Mouse (Mus musculus): Measurements from ENCODE around the gene Unc119.

The Unc119 gene

GRCm38 (mm10) chr11:78344328-78344889, 1.1 kb downstream of the Unc119 start:
- no peak for DNase-seq (ENCODE audit: low read depth, low spot score)

DNA sequence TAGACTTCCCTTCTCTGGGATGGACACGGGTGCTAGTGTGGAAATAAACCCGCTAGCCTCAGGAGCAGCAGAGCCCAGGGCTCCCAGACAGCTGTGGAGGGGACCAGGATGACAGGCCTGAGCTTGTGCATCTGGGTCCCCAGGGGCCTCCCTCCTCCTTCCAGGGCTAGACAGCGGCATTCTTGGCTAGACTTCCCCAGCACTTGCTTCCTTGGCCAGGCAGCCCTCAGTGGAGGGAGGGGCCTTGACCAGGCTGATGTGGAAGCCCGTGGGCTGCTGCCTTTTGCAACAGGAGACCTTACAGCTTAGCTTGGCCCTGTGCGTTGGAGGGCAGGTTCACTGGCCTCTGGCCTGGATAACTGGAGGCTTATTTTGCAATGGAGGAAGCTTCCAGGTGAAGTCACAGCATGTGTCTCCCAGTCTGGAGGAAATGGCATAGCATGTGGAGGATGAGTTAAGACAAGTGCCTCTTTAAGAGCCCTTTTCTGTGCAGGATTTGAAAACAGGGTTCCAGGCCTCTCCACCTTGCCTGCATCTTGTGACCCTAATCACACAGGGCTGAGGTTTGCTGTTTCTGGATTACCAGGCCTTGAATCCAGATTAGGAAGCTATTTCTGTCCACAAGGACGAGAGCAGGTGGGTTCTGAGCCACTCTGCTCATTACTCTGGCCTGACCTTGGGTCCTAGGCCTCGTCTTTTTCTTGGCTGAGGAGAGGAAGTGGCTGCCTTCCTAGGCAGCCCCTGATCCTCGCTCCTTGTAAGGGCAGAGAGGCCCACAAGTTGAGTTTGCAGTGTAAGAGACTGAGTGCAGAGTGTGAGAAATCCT, 1.8 kb downstream of the Unc119 start:
- peak; percentile 68 for DNase-seq (ENCODE audit: low read depth, low spot score)

DNA sequence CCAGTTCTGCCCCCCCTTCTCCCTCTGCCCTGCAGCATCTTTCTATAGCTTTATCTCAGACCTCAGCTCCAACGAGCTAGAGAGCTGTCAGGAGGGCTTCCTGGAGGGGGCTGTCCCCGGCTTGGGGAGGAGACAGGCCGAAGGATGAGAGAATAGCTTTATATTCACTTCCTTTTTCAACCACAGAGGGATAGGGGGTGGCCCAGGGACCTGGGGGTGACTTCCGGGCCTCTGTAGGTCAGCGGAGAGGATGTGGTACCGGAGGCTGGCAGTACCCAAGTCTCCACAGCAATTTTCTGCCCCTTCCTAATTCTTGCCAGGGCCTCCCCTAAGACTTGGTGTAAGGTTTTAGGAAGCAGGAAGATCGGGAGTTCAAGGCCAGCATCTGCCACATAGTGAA, 2.5 kb downstream of the Unc119 start:
- DNase-seq (ENCODE audit: low read depth, low spot score) = no peak

GRCm38 (mm10) chr11:78346326-78347069, 3.2 kb downstream of the Unc119 start:
- peak; percentile 89 for DNase-seq (ENCODE audit: low read depth, low spot score)

GRCm38 (mm10) chr11:78347070-78347754, 3.9 kb downstream of the Unc119 start:
- DNase-seq (ENCODE audit: low read depth, low spot score) = peak; percentile 83

- no peak for DNase-seq (ENCODE audit: low read depth, low spot score)
These were observed 4.6 kb downstream of the Unc119 start for GRCm38 (mm10) chr11:78347908-78348307.

- DNase-seq (ENCODE audit: low read depth, low spot score) = no peak
These were observed 5.2 kb downstream of the Unc119 start for GRCm38 (mm10) chr11:78348474-78348873.

DNA sequence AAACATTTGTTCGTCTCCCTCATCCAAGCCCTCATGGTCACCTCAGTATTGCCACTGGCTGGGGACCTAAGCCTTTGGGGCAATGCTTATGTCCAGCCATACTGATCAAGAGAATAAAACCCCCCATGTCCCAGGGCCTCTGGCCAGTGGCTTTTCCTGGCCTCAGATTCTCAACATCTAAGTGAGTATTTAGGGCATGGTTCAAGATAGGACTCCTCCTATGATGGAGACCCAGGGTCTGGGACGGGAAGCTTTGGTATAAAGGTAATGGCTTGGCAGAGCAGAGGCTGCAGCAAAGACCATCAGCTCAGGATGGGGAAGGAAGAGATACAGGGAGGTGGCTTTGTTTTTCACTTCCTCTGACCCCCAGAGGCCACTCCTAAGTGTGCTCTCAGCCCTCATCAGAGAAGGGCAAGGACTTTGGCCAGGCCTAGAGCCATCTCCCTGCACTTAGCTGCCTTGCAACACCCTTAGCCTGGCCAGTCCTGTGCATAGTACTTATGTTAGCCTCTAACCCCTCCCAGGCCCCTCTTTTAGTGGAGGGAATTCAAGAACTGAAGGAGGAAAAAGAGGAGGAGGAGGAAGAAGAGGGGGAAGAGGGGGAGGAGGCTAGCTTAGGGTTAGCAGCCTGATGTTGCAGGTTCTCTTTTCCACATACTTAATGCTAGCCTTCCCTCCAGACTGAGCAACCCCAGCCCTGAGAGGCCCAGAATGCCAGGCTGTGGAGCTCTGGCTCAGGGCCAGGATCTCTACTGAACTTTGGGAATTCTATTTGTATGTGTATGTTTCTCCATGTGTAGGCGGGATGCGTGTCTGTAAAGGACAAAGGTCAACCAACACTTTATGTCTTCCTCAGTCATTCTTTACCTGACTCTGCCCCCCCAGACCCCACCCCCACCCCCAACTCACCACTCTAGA, 6.4 kb downstream of the Unc119 start:
- DNase-seq (ENCODE audit: low read depth, low spot score) = no peak

GRCm38 (mm10) chr11:78353081-78353480, 9.8 kb downstream of the Unc119 start:
- DNase-seq (ENCODE audit: low read depth, low spot score) = no peak

DNA sequence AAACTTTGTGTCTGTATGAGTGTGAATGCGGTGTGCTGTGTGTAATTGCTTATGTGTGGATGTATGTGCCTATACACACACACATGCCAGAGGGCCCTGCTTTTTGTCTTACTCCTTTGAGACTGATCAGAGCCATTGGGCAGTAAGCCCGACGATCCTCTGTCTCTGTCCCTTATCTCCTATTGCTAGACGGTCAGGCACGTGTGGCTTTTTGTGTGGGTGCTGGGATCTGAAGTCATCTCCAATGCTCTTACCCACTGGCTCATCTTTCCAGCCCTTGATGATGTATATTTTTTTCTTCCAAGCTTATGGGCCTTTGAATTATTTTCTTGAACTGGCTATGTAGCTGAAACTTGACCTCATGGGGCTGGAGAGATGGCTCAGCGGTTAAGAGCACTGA, 11.6 kb downstream of the Unc119 start:
- no peak for DNase-seq (ENCODE audit: low read depth, low spot score)

GRCm38 (mm10) chr11:78355471-78356238, 12.4 kb downstream of the Unc119 start:
- DNase-seq (ENCODE audit: low read depth, low spot score) = no peak

GRCm38 (mm10) chr11:78358330-78359007, 15.2 kb downstream of the Unc119 start:
- no peak for DNase-seq (ENCODE audit: low read depth, low spot score)

DNA sequence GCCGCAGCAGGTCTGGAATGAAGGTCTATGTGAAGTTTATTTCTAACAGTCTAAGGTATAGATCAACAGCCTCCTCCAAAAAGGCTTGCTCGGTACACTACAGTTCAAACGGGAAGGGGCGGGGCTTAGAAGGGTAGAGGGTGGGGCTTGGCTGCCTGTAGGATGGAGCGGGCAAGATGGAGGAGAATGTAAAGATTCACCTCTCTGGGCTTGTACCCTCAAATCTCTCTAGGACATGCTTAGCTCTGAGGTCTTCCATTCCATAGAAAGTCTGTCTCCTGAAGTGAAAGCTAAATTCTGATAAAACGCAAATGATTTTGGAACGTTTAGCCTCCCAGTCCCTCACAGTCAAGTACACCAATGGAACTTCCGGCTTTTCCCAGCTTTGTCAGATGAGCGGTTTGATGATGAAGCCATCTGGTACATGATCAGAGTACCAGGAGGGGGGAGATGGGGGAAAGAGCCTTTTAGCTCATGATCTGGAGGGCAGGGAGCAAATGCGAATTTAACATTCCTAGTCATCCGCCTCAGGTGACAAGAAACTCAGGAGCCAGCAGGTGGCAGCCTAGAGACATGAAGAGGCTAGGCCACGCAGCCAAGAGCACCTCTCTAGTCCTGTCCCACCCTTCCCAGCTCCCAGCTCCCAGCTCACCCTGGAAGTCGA, 17.0 kb downstream of the Unc119 start:
- peak; percentile 76 for DNase-seq (ENCODE audit: low read depth, low spot score)

DNA sequence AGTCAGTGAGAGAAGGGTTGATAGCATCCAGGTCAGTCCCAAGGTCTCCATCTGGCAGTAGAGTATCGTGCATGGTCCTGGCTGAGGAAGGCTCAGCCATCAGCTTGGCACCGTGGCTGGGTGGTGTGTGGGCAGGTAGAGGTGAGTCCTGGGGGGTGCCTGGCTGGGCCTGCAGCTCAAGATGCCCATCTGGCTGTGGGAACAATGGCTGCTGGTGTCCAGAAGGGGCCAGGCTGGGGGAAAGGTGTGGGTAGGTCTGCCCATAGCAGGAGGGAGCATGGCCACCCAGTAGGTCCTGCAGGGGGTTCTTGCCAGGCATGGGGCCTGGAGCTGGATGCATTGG, 17.5 kb downstream of the Unc119 start:
- no peak for DNase-seq (ENCODE audit: low read depth, low spot score)

GRCm38 (mm10) chr11:78363309-78364007, 20.2 kb downstream of the Unc119 start:
- DNase-seq (ENCODE audit: low read depth, low spot score) = no peak

DNA sequence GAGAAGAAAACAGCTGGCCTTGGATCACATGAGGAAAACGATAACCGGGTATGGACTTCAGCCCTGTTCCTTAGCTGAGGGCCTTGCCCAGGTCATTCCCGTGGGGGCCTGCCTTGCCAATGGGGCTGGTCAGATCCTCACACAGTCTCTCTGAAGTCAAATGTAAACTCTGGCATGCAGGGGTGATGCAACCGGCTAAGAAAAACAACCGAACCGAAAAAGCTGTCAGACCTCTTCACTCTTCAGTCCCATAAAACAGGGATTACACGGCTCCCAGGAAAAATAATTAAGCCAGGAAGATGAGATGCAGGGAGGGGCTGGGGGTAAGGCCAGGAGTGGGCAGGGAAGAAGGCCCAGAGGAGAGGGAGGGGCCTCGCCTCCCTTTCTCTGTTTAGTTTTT, 20.8 kb downstream of the Unc119 start:
- DNase-seq (ENCODE audit: low read depth, low spot score) = no peak

GRCm38 (mm10) chr11:78367456-78368225, 24.4 kb downstream of the Unc119 start:
- no peak for DNase-seq (ENCODE audit: low read depth, low spot score)

GRCm38 (mm10) chr11:78370389-78370788, 27.1 kb downstream of the Unc119 start:
- DNase-seq (ENCODE audit: low read depth, low spot score) = no peak
